ENCODE assay signal across 20 mouse cellular contexts in genomic region chr7:81319749-81320148, GRCm38 (mm10). TPM values are rescaled to one million over a fixed set of nuclear protein-coding genes. Genes with fewer than 3 reads are reported as not detected.
DNase-seq lines count a peak whose midpoint lies in the region; ATAC-seq and TF ChIP-seq lines count a peak whose summit lies in the region.
"Had no signal": no experiment of that assay in that cellular context is flagged by ENCODE, and none has a peak within 500 bp of the region (broad histone marks: within the 10 kb centered on the region; RNA-seq: fewer than 3 reads in every experiment).

No protein-coding gene starts in this region.

- no peaks in the 10 kb centered on the region for H3K4me1 ChIP-seq in liver, embryonic 11.5 days (replicated peaks; ENCODE audit: control insufficient read depth, insufficient read depth, low read length)
- H3K4me1 ChIP-seq: embryonic facial prominence, embryonic 12.5 days; heart, embryonic 10.5 days; liver, embryonic 15.5 days; midbrain, embryonic 12.5 days had no signal

- peak; percentile 62 to 82 for ATAC-seq in hematopoietic stem cell, adult 5-6 weeks (replicated peaks in 1 of 2; ENCODE audit: insufficient read depth in 1 of 2, low FRiP score in 2 of 2, low TSS enrichment in 1 of 2, low read depth in 1 of 2, poor library complexity in 2 of 2, severe bottlenecking in 2 of 2)
- ATAC-seq in liver, embryonic 11.5 days (replicated peaks; ENCODE audit: low FRiP score) = no peak
- ATAC-seq: intestine, postnatal 0 days; lung, postnatal 0 days had no signal

- H3K27me3 ChIP-seq in liver, embryonic 11.5 days (replicated peaks; ENCODE audit: control insufficient read depth, insufficient read depth, low read length) = no peaks in the 10 kb centered on the region
- H3K27me3 ChIP-seq: embryonic facial prominence, embryonic 12.5 days; limb, embryonic 12.5 days; liver, embryonic 15.5 days; midbrain, embryonic 12.5 days had no signal

- no peak overlapping the region for H3K4me2 ChIP-seq in liver, embryonic 11.5 days
- H3K4me2 ChIP-seq: embryonic facial prominence, embryonic 12.5 days; hindbrain, embryonic 14.5 days; limb, embryonic 12.5 days; liver, embryonic 15.5 days; midbrain, embryonic 12.5 days had no signal

- H3K36me3 ChIP-seq in liver, embryonic 11.5 days (ENCODE audit: control insufficient read depth, insufficient read depth, low read length) = no peaks in the 10 kb centered on the region
- H3K36me3 ChIP-seq: embryonic facial prominence, embryonic 12.5 days; heart, embryonic 10.5 days; limb, embryonic 12.5 days; midbrain, embryonic 12.5 days had no signal

- 75% methylated on average over 6 of the region's 6 CpGs for WGBS in liver, embryonic 11.5 days

- DNase-seq in adrenal gland, adult 2 months = peak; percentile 31
- DNase-seq in adrenal gland, postnatal 14 days = no peak
- DNase-seq in lung, postnatal 36 days = peak; percentile 25
- no peak for DNase-seq in lung, postnatal 25 days (ENCODE audit: low spot score)
- peak; percentile 26 to 56 for DNase-seq in natural killer cell, adult 2 months (ENCODE audit: low spot score in 2 of 2)
- no peak for DNase-seq in layer of hippocampus, adult 2 months (ENCODE audit: low spot score in 2 of 2)
- no peak for DNase-seq in liver, embryonic 11.5 days (ENCODE audit: low spot score)
- DNase-seq: cerebellum, adult 11-12 months; gastrocnemius, postnatal 10 days; heart, postnatal 10 days; thymus, postnatal 25 days had no signal

- H3K9ac ChIP-seq in liver, embryonic 11.5 days (ENCODE audit: low read depth, low read length) = no peak overlapping the region
- H3K9ac ChIP-seq: embryonic facial prominence, embryonic 12.5 days; hindbrain, embryonic 14.5 days; limb, embryonic 12.5 days; liver, embryonic 15.5 days; midbrain, embryonic 12.5 days had no signal

- H3K4me3 ChIP-seq in layer of hippocampus, adult 2 months = no peak overlapping the region
- H3K4me3 ChIP-seq in liver, embryonic 11.5 days (ENCODE audit: low read depth, low read length) = no peak overlapping the region
- H3K4me3 ChIP-seq: embryonic facial prominence, embryonic 12.5 days; heart, embryonic 10.5 days; limb, embryonic 12.5 days; liver, embryonic 15.5 days; midbrain, embryonic 12.5 days had no signal

- H3K9me3 ChIP-seq in liver, embryonic 11.5 days (ENCODE audit: control insufficient read depth, low read length) = no peaks in the 10 kb centered on the region
- H3K9me3 ChIP-seq: embryonic facial prominence, embryonic 12.5 days; heart, embryonic 10.5 days; limb, embryonic 12.5 days; liver, embryonic 15.5 days; midbrain, embryonic 12.5 days had no signal

- no peak for TF ChIP-seq CTCF in layer of hippocampus, adult 2 months (conservative IDR thresholded peaks at IDR 0.05)

- H3K27ac ChIP-seq in layer of hippocampus, adult 2 months = no peak overlapping the region; the same call in 1 of the 2 replicates
- no peak overlapping the region for H3K27ac ChIP-seq in liver, embryonic 11.5 days (ENCODE audit: low read depth, low read length)
- H3K27ac ChIP-seq: embryonic facial prominence, embryonic 12.5 days; heart, embryonic 10.5 days; hindbrain, embryonic 14.5 days; limb, embryonic 12.5 days; liver, embryonic 15.5 days; midbrain, embryonic 12.5 days had no signal

RNA-seq across cellular contexts. Expression of gene Rps17, which starts 25.3 kb away (rescaled TPM):
- 1,000 to 10,000 TPM in 1 of 2 experiments, 100 to 1,000 TPM in 1; 944 to 1,235 TPM for total RNA-seq in adrenal gland, adult 2 months (2021)
- polyA plus RNA-seq in adrenal gland, adult 2 months (2012; rRNA removed) = 351 and 362 TPM in 2 replicates
- 1,182 and 1,388 TPM in 2 replicates for total RNA-seq in adrenal gland, postnatal 14 days (2021)
- total RNA-seq in hematopoietic stem cell, adult 5-6 weeks (2017) = 3,468 and 4,593 TPM in 2 replicates
- 100 to 1,000 TPM; 606 to 625 TPM for total RNA-seq in layer of hippocampus, adult 2 months (2021)
- polyA plus RNA-seq in liver, embryonic 11.5 days (2014; fragmentation: Nextera tagmentation; extraction: Ambion mirVana) = 1,540 and 1,655 TPM in 2 replicates

Comparison
In these comparisons a context has a peak if more than half of its experiments do, and no peak if none do; other contexts are left out.
1. DNase-seq: peak in adrenal gland, adult 2 months (single experiment), lung, postnatal 36 days (single experiment) and natural killer cell, adult 2 months (2 of 2); none in adrenal gland, postnatal 14 days (single experiment), lung, postnatal 25 days (single experiment), layer of hippocampus, adult 2 months (0 of 2) and liver, embryonic 11.5 days (single experiment).